Mouse (Mus musculus): ENCODE measurements around the gene Gm10197.
"Not testable (repeated sequence)": the region's sequence is repeated elsewhere in the genome, so short reads cannot be mapped to it uniquely, and the experiment has no call there.

Gene Gm10197

DNA sequence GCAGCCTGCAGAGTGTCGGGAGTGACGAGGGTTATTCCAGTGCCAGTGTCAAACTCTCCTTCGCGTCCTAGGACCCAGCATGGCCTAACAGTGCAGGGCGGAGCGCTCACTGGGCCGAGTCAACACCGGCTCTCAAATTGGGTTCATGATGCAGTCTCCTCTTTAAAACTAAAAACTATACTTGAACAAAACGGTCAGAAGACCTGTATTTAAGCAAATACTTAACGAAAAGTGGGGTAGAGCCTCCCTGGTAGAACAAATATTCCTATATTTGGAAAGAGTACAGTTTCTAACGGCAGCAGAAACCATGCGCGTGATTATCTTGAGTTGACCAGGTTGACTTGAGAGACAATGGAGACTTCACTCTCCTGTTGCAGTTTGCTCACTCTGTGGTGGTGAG is at the start of gene Gm10197:
Gene Gm10197, minus strand, starts transcription at position 101 of the 400 bp plus-strand sequence.
- DNase-seq: no peak

GRCm38 (mm10) chr19:53420924-53421582 is 49.5 kb upstream of the Gm10197 start:
- peak; percentile 82 for DNase-seq

GRCm38 (mm10) chr19:53419834-53420233 is 48.3 kb upstream of the Gm10197 start:
- peak; percentile 72 for DNase-seq

GRCm38 (mm10) chr19:53415198-53415597 is 43.6 kb upstream of the Gm10197 start:
- no peak for DNase-seq

DNA sequence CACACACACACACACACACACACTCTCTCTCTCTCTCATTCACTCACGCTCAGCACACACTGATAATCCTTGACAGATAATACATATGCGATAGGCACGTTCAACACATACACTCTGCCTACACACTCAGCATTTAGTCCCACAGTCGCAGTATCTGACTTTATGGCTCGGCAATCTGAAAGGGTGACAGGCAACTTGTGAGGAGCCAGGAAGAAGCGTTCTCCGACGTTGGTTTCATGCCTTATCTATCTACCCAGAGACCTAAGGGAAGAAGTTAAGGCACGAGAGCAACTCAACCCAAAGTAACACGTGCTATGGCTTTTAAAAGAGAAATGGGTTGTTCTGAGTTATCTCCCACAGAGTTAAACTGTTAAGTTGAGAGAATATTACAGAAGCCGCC is 43.1 kb upstream of the Gm10197 start:
- no peak for DNase-seq

DNA sequence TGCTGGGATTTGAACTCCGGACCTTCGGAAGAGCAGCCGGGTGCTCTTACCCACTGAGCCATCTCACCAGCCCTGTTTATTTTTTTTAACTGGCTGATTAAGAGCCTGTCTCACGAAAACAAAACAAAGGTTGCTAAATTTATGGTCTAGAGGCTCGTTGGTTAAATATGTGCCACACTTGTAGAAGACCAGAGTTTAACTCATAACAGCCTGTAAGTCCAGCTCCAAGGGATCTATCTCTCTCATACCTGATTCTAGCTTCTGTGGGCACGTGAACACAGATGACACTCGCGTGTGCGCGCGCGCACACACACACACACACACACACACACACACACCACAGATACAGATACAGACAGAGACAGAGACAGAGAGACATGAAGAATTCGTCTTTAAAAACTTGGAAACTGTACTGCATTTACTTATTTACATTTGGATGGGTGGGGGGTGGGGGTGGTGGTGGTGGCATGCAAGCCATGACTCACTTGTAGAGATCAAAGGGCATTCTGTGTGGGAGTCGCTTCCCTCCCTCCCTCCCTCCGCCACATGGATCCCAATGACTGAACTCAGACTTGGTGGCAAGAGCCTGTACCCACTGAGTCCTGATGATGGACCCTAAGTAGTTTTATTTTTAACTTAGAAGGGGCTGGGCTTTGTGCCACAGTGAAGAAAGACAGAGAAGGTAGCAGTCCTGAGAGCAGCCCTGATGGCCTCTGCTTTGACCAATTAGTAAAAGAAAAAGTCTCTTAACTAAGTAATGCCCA is 42.2 kb upstream of the Gm10197 start:
- DNase-seq: no peak

- DNase-seq: no peak
Observed at GRCm38 (mm10) chr19:53412149-53412848, 40.7 kb upstream of the Gm10197 start.

GRCm38 (mm10) chr19:53409663-53410307 is 38.2 kb upstream of the Gm10197 start:
- DNase-seq: no peak

GRCm38 (mm10) chr19:53408398-53408797 is 36.8 kb upstream of the Gm10197 start:
- no peak for DNase-seq

DNA sequence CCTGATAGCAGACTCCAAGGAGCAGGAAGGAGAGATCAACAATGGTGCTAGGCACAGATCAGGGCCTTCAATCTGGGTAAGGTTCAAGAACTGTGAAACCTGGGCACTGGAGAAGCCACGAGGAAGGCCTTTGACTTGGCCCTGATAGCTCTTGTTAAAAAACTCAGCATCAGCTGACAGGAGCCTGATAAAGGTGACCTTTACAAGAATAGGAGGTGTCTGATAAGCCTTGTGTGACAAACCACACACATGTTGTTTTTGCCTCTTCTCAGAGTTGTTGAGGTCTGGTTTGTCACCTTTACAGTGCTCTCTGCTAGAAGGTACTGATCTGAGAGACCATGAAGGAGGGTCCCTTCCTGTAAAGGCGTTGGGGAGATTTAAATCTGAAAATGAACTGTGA is 35.8 kb upstream of the Gm10197 start:
- no peak for DNase-seq

DNA sequence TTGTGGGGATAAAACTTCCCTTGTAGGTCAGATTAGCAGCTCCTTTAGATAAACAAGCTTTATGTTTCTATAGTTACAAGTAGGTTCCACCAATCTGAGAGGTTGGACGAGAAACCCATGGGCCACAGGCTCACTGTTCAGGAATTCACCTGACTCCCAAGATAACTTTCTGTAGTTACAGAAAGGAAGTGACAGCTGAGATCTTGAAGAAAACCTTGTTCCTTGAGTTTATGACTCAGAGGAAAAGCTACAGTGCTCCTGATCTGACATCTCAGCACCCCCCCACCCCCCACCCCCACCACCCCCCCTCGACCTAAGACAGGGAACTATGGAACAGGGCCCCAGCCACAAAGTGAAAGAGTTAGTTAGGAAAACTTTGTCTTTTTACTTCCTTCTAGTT is 34.2 kb upstream of the Gm10197 start:
- DNase-seq: no peak

DNA sequence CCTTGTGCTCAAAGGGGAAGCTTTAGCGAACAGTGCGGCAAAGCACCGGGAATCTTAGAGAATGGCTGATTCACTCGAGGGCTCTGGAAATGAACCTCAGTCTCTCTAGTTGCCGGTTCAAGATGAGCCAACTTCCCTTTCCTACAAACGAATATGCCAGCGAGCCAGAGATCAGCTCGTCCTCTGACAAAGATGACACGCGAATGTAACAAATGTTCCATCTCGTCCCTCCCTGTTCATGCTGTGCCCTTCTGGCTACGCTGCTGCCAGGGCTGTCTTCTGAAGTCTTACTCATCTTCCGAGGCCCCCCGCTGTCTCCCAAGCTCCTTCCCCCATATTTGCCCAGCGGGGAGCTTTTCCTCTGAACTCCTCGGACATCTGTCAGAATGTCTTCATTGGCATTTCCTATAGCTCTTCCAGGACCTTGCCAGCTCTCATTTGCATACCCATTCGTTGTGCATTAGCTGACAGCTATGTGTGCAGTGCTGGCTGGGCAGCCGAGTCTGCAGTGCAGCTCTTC is 33.3 kb upstream of the Gm10197 start:
- peak; percentile 94 for DNase-seq

DNA sequence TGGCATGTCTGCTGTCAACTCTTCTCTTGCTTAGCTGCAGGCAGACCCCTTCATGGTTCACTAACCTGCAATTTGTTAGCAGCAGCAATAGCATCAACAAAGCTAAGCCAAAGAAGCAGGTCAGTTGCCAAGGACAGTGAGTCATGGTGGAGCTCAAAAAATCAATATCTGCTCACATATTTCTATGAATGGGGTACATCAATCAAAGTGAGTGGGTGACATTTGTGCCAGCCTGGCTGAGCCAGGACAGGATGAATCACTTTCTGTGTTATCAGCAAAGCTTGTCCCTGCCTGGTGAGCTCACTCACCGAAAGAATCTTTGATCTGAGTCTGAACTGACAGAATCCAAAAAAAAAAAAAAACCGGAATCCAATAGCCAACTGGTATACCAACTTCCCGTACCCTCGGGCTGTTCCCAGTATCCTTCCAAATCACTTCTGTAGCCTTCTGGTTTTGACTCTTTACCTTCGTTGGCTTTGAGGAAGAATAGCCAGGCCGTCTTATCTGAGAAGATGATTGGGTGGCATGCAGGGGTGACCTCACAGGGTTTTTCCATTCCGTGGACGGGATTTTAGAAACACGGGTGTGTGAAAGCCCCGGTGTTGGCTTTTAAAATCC is 32.8 kb upstream of the Gm10197 start:
- peak; percentile 81 for DNase-seq

- no peak for DNase-seq
Observed at GRCm38 (mm10) chr19:53402741-53403432, 31.3 kb upstream of the Gm10197 start.

- peak; percentile 53 for DNase-seq
Observed at GRCm38 (mm10) chr19:53400332-53401110, 29.0 kb upstream of the Gm10197 start.

DNA sequence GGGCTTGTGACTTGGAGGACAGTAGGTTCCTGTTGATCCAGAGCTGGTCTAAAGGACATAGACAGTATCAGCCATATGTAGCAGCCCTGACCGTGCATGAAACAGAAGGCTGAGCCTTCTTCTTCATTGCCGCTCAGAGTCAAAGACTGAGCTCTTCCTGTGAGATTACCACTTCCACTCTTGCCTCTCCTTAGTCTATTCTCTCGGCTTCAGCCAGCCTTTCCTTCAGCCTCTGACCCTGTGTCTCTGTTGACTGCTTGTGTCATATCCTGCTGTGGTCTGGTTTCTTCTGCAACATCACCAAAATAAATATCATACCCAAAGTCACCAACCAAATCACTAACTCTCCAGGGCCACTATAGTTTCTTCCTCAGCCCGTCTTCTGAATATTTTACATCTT is 27.6 kb upstream of the Gm10197 start:
- DNase-seq: no peak

GRCm38 (mm10) chr19:53397451-53398233 is 26.1 kb upstream of the Gm10197 start:
- no peak for DNase-seq

DNA sequence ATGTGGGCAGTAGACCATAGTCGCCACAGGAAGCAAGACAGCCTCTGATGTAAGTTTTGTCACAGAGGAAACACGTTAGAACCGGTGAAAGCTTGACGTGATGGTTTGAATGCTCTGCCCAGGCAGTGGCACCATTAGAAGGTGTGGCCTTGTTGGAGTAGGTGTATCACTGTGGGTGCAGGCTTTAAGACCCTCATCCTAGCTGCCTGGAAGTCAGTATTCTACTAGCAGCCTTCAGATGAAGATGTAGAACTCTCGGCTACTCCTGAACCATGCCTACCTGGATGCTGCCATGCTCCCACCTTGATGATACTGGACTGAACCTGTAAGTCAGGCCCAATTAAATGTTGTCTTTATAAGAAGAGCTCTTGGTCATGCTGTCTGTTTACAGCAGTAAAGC is 24.2 kb upstream of the Gm10197 start:
- DNase-seq: not testable (repeated sequence)

DNA sequence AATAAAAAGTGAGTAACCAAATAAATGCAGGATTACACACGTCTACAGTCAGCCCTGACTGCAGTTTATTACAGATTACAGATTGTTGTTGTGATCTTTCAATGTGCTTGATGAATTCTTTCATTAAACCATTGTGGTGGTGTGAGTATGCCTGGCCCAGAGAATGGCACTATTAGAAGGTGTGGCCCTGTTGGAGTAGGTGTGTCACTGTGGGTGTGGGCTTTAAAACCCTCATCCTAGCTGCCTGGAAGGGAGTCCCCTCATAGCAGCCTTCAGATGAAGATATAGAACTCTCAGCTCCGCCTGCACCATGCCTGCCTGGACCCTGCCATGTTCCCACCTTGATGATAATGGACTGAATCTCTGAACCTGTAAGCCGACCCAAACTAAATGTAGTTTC is 23.4 kb upstream of the Gm10197 start:
- not testable (repeated sequence) for DNase-seq

GRCm38 (mm10) chr19:53394552-53394951 is 23.0 kb upstream of the Gm10197 start:
- peak; percentile 90 for DNase-seq

Measured in cerebellum, adult 9-10 months (tissue).